Mouse (Mus musculus) neural tube, embryonic 11.5 days (tissue): ENCODE data around the gene Nhp2. TPM values are rescaled to one million over a fixed set of nuclear protein-coding genes. Genes with fewer than 3 reads are reported as not detected.

ENCODE experiments used
- ATAC-seq: fragments of 200-750 bp; cut with Nextera tagmentation; 2 replicates; pipeline ENCODE4 v1.8.0; 2017; ENCODE audit warnings: moderate number of reproducible peaks, mild to moderate bottlenecking, moderate TSS enrichment, moderate library complexity; ENCODE audit not compliant: insufficient read depth, low FRiP score, low TSS enrichment
- DNase-seq: peaks from one replicate; pipeline ENCODE4 v3.0.0-alpha.2; 2015; ENCODE audit warnings: low spot score
- H3K27ac ChIP-seq: fragments of 300-500 bp; sonication (generic); 2 replicates; pipeline ENCODE4 v1.5.1; 2014; ENCODE audit warnings: low read depth, mild to moderate bottlenecking, low read length
- H3K27me3 ChIP-seq: fragments of 300-500 bp; sonication (generic); 2 replicates; pipeline ENCODE4 v1.6.1; 2014; ENCODE audit warnings: mild to moderate bottlenecking, low read length, mixed read lengths; ENCODE audit not compliant: control insufficient read depth, insufficient read depth
- H3K36me3 ChIP-seq: fragments of 300-500 bp; sonication (generic); 2 replicates; pipeline ENCODE4 v1.6.1; 2014; ENCODE audit warnings: mild to moderate bottlenecking, low read length, moderate library complexity, mixed read lengths; ENCODE audit not compliant: control insufficient read depth, insufficient read depth
- H3K4me1 ChIP-seq: fragments of 300-500 bp; sonication (generic); 2 replicates; pipeline ENCODE4 v1.6.1; 2014; ENCODE audit warnings: low read length, mixed read lengths; ENCODE audit not compliant: control insufficient read depth, insufficient read depth
- H3K4me2 ChIP-seq: fragments of 300-500 bp; sonication (generic); 2 replicates; pipeline ENCODE4 v1.6.1; 2014; ENCODE audit warnings: low read depth, mild to moderate bottlenecking, moderate library complexity
- H3K4me3 ChIP-seq: fragments of 300-500 bp; sonication (generic); 2 replicates; pipeline ENCODE4 v1.5.1; 2014; ENCODE audit warnings: low read depth, low read length
- H3K9ac ChIP-seq: fragments of 300-500 bp; sonication (generic); 2 replicates; pipeline ENCODE4 v1.6.1; 2014; ENCODE audit warnings: mild to moderate bottlenecking, low read length
- H3K9me3 ChIP-seq: fragments of 300-500 bp; sonication (generic); 2 replicates; pipeline ENCODE4 v1.6.1; 2016; ENCODE audit warnings: low read length; ENCODE audit not compliant: control insufficient read depth
- WGBS: fragments of 180-500 bp; shearing (Covaris S2); extraction: QIAGEN DNeasy Blood & Tissue Kit; methylation state at CpG from one replicate; pipeline ENCODE4 v1.1.7; 2014; 5-methylcytosine and 5-hydroxymethylcytosine counted together
- polyA plus RNA-seq: library from polyadenylated mRNA; unstranded; fragments of >200 nt; fragmentation: Nextera tagmentation; extraction: Ambion mirVana; gene quantifications from 2 replicates; pipeline ENCODE4 v1.2.1, GENCODE M21; 2014

The Nhp2 gene
- polyA plus RNA-seq, 1 experiment from 2014 or later = 155 TPM

- whole genome bisulfite sequencing = 90% methylated on average over 13 of the region's 13 CpGs
- DNase-seq (no peak), ATAC-seq (no peak)
- Histone ChIP-seq H3K4me3 (no peak overlapping the region), H3K27me3 (peaks cover 9% of the 10 kb centered on the region; the same call in 1 of the 2 replicates), H3K4me1 (peaks cover 17% of the 10 kb centered on the region), H3K27ac (no peak overlapping the region), H3K36me3 (peaks cover 4% of the 10 kb centered on the region; the same call in 1 of the 2 replicates), H3K9ac (no peak overlapping the region), H3K9me3 (no peaks in the 10 kb centered on the region), H3K4me2 (no peak overlapping the region)
Observed at GRCm38 (mm10) chr11:51645293-51645692, 25.8 kb downstream of the Nhp2 start.

DNA sequence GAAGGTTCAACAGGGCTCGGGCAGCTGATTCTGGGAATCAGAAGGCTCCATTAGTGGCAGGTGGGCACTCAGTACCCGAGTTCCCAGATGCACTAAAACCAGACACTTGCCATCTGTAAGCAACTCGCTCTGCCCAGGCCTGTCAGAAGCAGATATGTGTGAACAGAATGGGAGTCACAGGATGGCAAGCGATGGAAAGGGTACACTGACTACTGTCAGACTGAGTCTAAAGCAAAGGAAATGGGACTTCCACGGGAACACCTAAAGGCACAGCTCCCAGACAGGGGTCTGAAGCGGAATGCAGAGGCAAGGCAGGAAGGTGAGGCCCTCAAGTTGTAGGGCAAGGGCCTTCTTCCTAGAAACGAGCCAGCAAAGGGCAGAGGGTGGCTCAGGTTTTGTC is 26.7 kb downstream of the Nhp2 start:
- H3K27me3 ChIP-seq = peaks cover 9% of the 10 kb centered on the region; the same call in 1 of the 2 replicates
- WGBS = 84% methylated on average over 7 of the region's 7 CpGs
- no peak overlapping the region for H3K4me2 ChIP-seq
- no peaks in the 10 kb centered on the region for H3K9me3 ChIP-seq
- peaks cover 19% of the 10 kb centered on the region for H3K4me1 ChIP-seq
- H3K36me3 ChIP-seq = peaks cover 4% of the 10 kb centered on the region; the same call in 1 of the 2 replicates
- H3K9ac ChIP-seq = no peak overlapping the region
- no peak overlapping the region for H3K4me3 ChIP-seq
- no peak overlapping the region for H3K27ac ChIP-seq
- ATAC-seq (no peak), DNase-seq (no peak)

DNA sequence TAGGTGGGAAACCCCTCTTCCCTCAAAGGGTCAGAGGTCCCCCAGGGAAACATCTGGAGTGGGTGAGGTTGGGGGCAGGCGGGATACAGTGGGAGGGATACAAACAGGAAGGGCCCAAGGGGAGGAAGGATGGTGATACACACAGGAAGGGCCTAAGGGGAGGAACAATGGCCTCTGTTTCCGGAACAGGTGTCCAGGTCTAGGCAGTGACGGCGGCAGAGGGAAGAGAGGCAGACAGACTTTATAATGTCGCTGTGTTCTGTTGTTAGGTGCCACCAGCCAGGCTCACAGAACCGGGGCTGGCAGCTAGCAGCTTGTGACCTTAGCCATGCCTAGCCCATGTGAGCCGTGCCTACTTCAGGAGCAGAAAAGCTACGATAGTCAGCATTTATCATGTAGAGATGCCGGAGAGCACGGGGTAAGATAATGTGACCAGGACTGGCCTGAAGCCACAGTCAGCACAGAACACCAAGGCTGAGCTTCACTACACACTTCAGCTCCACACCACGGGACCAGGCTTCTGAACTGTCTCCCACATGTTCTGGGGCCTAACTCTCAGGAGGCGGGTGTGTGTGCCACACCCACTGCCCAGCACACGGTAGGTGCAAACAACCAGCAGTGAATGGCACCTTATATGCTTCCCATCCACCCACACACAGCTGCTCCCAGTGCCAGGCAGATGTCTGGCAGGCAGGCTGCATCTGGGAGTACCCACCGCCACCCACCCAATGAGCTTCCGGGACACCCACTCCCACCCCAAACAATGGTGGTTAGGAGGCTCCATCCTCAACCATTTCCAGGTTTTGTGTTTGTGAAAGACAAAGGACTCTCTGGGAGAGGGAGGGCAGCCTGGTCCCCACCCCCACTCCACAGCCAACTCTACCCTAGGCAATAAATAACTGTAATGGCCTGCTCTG is 27.5 kb downstream of the Nhp2 start:
- peak overlapping the region; percentile 34; the same call in 1 of the 2 replicates for H3K27ac ChIP-seq
- DNase-seq (no peak), ATAC-seq (no peak)
- peaks cover 19% of the 10 kb centered on the region for H3K4me1 ChIP-seq
- H3K9ac ChIP-seq = peak overlapping the region; percentile 10; the same call in 1 of the 2 replicates
- H3K4me2 ChIP-seq = no peak overlapping the region
- no peaks in the 10 kb centered on the region for H3K9me3 ChIP-seq
- peaks cover 4% of the 10 kb centered on the region; the same call in 1 of the 2 replicates for H3K36me3 ChIP-seq
- H3K4me3 ChIP-seq = no peak overlapping the region
- WGBS = 62% methylated on average over 15 of the region's 15 CpGs
- peaks cover 9% of the 10 kb centered on the region; the same call in 1 of the 2 replicates for H3K27me3 ChIP-seq

DNA sequence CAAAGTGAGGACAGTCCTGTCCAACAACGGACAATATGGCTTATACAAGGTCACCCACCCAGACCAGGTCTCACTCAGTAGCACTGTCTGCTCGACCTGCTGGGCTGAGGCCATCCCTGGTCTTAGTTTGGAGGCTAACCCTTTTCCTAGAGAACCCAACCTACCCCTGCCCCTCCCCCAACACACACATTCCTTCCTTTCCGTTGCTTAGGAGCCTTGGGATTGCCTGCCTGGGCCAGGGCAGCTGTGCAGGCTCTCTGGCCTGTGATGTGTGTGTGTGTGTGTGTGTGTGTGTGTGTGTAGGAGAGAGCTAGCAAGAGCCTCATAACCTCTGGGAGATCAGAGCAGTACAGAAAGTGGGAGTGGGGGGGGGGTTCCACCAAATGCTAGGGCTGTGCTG is 29.0 kb downstream of the Nhp2 start:
- Histone ChIP-seq H3K36me3 (peaks cover 4% of the 10 kb centered on the region; the same call in 1 of the 2 replicates), H3K4me2 (peak overlapping the region; percentile 95), H3K9me3 (no peaks in the 10 kb centered on the region), H3K27ac (peak overlapping the region; percentile 20; the same call in 1 of the 2 replicates), H3K4me3 (no peak overlapping the region; the same call in 1 of the 2 replicates), H3K4me1 (peaks cover 19% of the 10 kb centered on the region), H3K9ac (no peak overlapping the region), H3K27me3 (peaks cover 9% of the 10 kb centered on the region; the same call in 1 of the 2 replicates)
- 8% methylated on average over 3 of the region's 3 CpGs for WGBS
- peak; percentile 76 for DNase-seq
- ATAC-seq = peak; percentile 66; the same call in 1 of the 2 replicates

DNA sequence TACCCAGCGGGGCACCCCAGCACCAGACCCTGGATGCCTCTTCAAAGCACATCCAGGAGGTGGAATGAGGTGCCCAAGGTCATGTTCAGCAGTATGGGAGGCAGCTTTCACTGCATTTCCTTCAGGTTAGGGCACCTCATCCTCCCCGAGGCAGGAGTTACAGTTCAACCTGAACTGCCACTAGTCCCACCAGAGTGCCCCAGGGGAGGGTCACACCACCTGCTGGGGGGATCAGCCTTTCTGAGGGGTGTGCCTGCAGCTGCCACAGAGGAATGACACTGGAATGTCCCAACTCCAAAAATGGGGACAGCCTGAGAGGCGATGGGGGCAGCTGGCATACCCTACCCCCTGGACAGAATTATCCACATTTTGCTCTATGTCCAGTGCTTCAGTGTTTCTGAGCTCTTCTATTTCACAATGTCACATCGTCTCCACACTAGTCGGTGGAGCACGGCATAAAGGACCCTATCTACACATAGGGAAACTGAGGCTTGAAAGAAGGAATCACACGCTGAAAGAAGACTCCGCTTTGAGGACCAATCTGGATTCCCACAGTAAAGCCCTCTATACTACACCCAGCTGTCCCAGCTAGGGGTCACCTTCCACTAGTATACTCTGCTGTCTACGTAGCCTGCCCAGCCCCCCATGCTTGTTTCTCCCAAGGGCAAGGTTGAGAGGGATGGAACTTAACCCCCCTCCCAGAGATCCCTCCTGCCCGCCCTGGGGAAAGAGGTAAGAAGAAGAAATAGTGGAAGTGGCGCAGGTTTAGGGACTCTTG is 29.8 kb downstream of the Nhp2 start:
- Histone ChIP-seq H3K4me3 (peak overlapping the region; percentile 63), H3K9me3 (no peaks in the 10 kb centered on the region), H3K27me3 (peaks cover 9% of the 10 kb centered on the region; the same call in 1 of the 2 replicates), H3K27ac (no peak overlapping the region), H3K36me3 (peaks cover 4% of the 10 kb centered on the region; the same call in 1 of the 2 replicates), H3K4me2 (peak overlapping the region; percentile 95), H3K4me1 (peaks cover 19% of the 10 kb centered on the region), H3K9ac (no peak overlapping the region)
- 26% methylated on average over 11 of the region's 11 CpGs for WGBS
- no peak for DNase-seq
- ATAC-seq = no peak

DNA sequence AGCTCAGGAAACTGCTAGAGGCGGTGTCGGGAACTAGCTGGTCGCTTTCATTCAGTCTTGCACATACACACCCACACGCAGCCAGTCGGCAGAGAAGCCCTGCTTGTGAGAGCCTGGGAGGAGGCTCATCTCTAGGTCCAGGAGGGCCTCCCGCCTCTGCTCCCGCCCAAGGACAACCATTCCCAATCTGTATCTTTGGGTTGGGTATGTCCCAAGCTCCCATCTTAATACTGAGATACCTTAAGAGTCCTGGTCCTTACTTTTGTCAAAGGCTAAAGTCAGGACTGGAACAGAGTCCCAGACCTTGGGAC is 30.3 kb downstream of the Nhp2 start:
- Histone ChIP-seq H3K9me3 (no peaks in the 10 kb centered on the region), H3K4me2 (peak overlapping the region; percentile 95), H3K36me3 (0 out of 2 replicates have a peak, but pooled peaks cover 2% of the 10 kb centered on the region), H3K27me3 (peaks cover 9% of the 10 kb centered on the region; the same call in 1 of the 2 replicates), H3K4me1 (peaks cover 19% of the 10 kb centered on the region), H3K27ac (no peak overlapping the region), H3K4me3 (peak overlapping the region; percentile 63), H3K9ac (peak overlapping the region; percentile 69)
- 1% methylated on average over 7 of the region's 7 CpGs for WGBS
- ATAC-seq = no peak
- DNase-seq = peak; percentile 39

DNA sequence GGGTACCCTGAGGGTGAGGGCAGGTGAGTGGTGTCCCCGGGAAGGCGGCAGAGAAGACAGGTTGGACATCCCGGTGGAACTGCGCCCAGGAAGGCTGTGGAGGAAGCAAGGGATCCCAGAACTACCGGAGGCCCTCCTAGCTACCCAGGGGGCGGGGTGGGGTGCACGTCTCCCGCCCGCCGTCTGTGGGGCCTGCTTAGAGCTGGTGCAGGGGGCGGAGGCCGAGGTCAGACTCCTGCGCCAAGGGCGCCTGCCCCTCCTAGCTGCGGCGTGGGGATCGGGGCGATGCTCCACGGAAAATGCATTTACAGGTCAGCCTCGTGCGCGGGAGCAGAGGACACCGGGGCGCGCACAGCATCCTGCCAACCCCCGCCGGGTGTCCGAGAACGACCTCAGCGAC is 30.7 kb downstream of the Nhp2 start:
- ATAC-seq = 0 out of 2 replicates have a peak, but pooled peaks have one; percentile 6

DNA sequence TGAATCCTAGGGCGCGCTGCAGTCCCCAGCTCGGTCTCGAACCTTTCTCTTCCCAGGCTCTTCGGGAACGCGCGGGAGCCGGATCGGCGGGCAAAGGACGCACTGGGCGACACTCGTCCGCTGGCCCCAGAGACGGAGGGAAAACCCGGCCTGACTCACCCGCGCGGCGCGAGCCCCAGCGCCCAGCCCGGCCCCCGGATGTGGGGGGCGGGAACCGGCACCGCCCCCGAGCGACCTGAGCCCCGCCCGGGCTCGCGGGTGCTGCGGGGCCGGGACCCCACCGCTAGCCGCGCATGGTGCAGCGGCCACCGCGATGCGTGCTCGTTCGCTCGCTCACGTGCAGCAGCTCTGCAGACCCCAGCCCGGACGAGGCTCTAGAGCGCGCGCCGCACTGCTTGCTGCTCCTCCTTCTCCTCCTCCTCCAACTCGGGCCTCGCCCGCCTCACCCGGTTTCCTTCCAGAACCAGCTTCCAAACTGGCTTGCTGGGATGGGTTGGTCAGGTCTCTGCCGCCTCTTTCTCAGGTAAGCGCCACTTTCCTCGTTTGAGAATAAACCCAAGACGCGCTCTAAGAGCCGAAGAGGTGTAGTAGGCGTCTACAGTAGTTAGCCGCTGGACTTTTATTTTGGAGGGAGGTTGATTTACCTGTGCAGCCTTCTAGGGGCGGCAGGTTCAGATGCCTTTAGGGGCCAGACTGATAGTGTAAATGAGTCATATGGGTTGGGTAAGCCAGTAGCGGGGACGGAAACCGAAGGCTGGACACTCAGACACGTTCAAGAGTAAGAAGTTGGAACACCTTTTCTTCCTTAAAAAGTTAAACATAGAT is 31.4 kb downstream of the Nhp2 start, which contains the start of the genes N4bp3 and D930048N14Rik:
TSS of gene N4bp3 (minus strand) at position 152 of the 825 bp plus-strand sequence.
TSS of gene D930048N14Rik (plus strand) at position 264 of the 825 bp plus-strand sequence.
- peak within 1 kb of the TSS; percentile 95 for H3K4me2 ChIP-seq
- peak within 1 kb of the TSS; percentile 63 for H3K4me3 ChIP-seq
- DNase-seq (peak; percentile 68), ATAC-seq (peak; percentile 64)
- H3K9me3 ChIP-seq = no peaks in the 10 kb centered on the region
- H3K27ac ChIP-seq = no peak within 1 kb of the TSS
- peak within 1 kb of the TSS; percentile 69 for H3K9ac ChIP-seq
- H3K4me1 ChIP-seq = peaks cover 19% of the 10 kb centered on the region
- H3K36me3 ChIP-seq = no peaks in the 10 kb centered on the region
- peaks cover 9% of the 10 kb centered on the region; the same call in 1 of the 2 replicates for H3K27me3 ChIP-seq
- WGBS = 2% methylated on average over 66 of the region's 70 CpGs

More for the DNA sequence above, 30.7 kb downstream of the Nhp2 start:
- peaks cover 19% of the 10 kb centered on the region for H3K4me1 ChIP-seq
- WGBS = under 1% methylated on average over 29 of the region's 30 CpGs
- peak overlapping the region; percentile 63 for H3K4me3 ChIP-seq
- H3K36me3 ChIP-seq = 0 out of 2 replicates have a peak, but pooled peaks cover 1% of the 10 kb centered on the region
- H3K27ac ChIP-seq = no peak overlapping the region
- H3K4me2 ChIP-seq = peak overlapping the region; percentile 95
- H3K27me3 ChIP-seq = peaks cover 9% of the 10 kb centered on the region; the same call in 1 of the 2 replicates
- H3K9me3 ChIP-seq = no peaks in the 10 kb centered on the region
- peak overlapping the region; percentile 69 for H3K9ac ChIP-seq
- no peak for DNase-seq
